Mouse (Mus musculus): ENCODE measurements around the gene Cpox. TPM values are rescaled to one million over a fixed set of nuclear protein-coding genes. Genes with fewer than 3 reads are reported as not detected.

Cpox gene
- polyA plus RNA-seq, 1 experiment from 2014 or later: 42.3 TPM

GRCm38 (mm10) chr16:58712221-58712620, 42.1 kb downstream of the Cpox start:
- no peaks in the 10 kb centered on the region for H3K36me3 ChIP-seq (ENCODE audit: control insufficient read depth, insufficient read depth, low read length)
- TF ChIP-seq EP300 (optimal IDR thresholded peaks at IDR 0.05) (no peak), CTCF (IDR thresholded peaks at IDR 0.05; ENCODE audit: low read depth) (no peak)
- DNase-seq (ENCODE audit: low spot score) (no peak), ATAC-seq (ENCODE audit: low FRiP score, low TSS enrichment) (no peak)
- H3K4me3 ChIP-seq (ENCODE audit: low read depth, low read length): no peak overlapping the region
- no peak overlapping the region for H3K9ac ChIP-seq (ENCODE audit: low read length)
- H3K9me3 ChIP-seq (ENCODE audit: control insufficient read depth, low read length): no peaks in the 10 kb centered on the region
- no peaks in the 10 kb centered on the region for H3K4me1 ChIP-seq (replicated peaks; ENCODE audit: control insufficient read depth, insufficient read depth)
- H3K4me2 ChIP-seq (replicated peaks; ENCODE audit: low read depth): 0 out of 2 replicates have a peak overlapping the region, but pooled peaks have one; percentile 11
- WGBS: 63% methylated on average over 8 of the region's 8 CpGs
- H3K27ac ChIP-seq (replicated peaks): no peak overlapping the region
- no peaks in the 10 kb centered on the region for H3K27me3 ChIP-seq (ENCODE audit: control insufficient read depth, insufficient read depth, low read length)

- no peaks in the 10 kb centered on the region for H3K9me3 ChIP-seq (ENCODE audit: control insufficient read depth, low read length)
- 90% methylated on average over 1 of the region's 1 CpGs for WGBS
- no peak overlapping the region for H3K4me2 ChIP-seq (replicated peaks; ENCODE audit: low read depth)
- no peak overlapping the region for H3K27ac ChIP-seq (replicated peaks)
- ATAC-seq (ENCODE audit: low FRiP score, low TSS enrichment) (no peak), DNase-seq (ENCODE audit: low spot score) (no peak)
- H3K4me3 ChIP-seq (ENCODE audit: low read depth, low read length): no peak overlapping the region
- H3K4me1 ChIP-seq (replicated peaks; ENCODE audit: control insufficient read depth, insufficient read depth): no peaks in the 10 kb centered on the region
- H3K36me3 ChIP-seq (ENCODE audit: control insufficient read depth, insufficient read depth, low read length): no peaks in the 10 kb centered on the region
- no peaks in the 10 kb centered on the region for H3K27me3 ChIP-seq (ENCODE audit: control insufficient read depth, insufficient read depth, low read length)
- H3K9ac ChIP-seq (ENCODE audit: low read length): no peak overlapping the region
- TF ChIP-seq EP300 (optimal IDR thresholded peaks at IDR 0.05) (no peak), CTCF (IDR thresholded peaks at IDR 0.05; ENCODE audit: low read depth) (no peak)
These were observed 43.0 kb downstream of the Cpox start for GRCm38 (mm10) chr16:58713128-58713527.

- no peaks in the 10 kb centered on the region for H3K36me3 ChIP-seq (ENCODE audit: control insufficient read depth, insufficient read depth, low read length)
These were observed 44.9 kb downstream of the Cpox start for GRCm38 (mm10) chr16:58715018-58715417.

GRCm38 (mm10) chr16:58718666-58719120, 48.6 kb downstream of the Cpox start, which contains the start of gene Gpr15:
Gpr15 (minus strand) TSS chr16:58719070.
- DNase-seq (ENCODE audit: low spot score) (no peak), ATAC-seq (ENCODE audit: low FRiP score, low TSS enrichment) (no peak)
- Histone ChIP-seq H3K36me3 (ENCODE audit: control insufficient read depth, insufficient read depth, low read length) (no peaks in the 10 kb centered on the region), H3K9me3 (ENCODE audit: control insufficient read depth, low read length) (no peaks in the 10 kb centered on the region), H3K4me2 (replicated peaks; ENCODE audit: low read depth) (no peak within 1 kb of the TSS), H3K9ac (ENCODE audit: low read length) (no peak within 1 kb of the TSS), H3K4me1 (replicated peaks; ENCODE audit: control insufficient read depth, insufficient read depth) (no peaks in the 10 kb centered on the region), H3K4me3 (ENCODE audit: low read depth, low read length) (no peak within 1 kb of the TSS), H3K27me3 (ENCODE audit: control insufficient read depth, insufficient read depth, low read length) (no peaks in the 10 kb centered on the region), H3K27ac (replicated peaks) (no peak within 1 kb of the TSS)
- no peak for TF ChIP-seq EP300 (optimal IDR thresholded peaks at IDR 0.05)
- no peak for TF ChIP-seq CTCF (IDR thresholded peaks at IDR 0.05; ENCODE audit: low read depth)
- 90% methylated on average over 7 of the region's 7 CpGs for WGBS

More at GRCm38 (mm10) chr16:58715018-58715417, 44.9 kb downstream of the Cpox start:
- no peaks in the 10 kb centered on the region for H3K4me1 ChIP-seq (replicated peaks; ENCODE audit: control insufficient read depth, insufficient read depth)
- no peak for TF ChIP-seq EP300 (optimal IDR thresholded peaks at IDR 0.05)
- no peak for TF ChIP-seq CTCF (IDR thresholded peaks at IDR 0.05; ENCODE audit: low read depth)
- H3K4me2 ChIP-seq (replicated peaks; ENCODE audit: low read depth): no peak overlapping the region
- H3K4me3 ChIP-seq (ENCODE audit: low read depth, low read length): no peak overlapping the region
- ATAC-seq (ENCODE audit: low FRiP score, low TSS enrichment) (no peak), DNase-seq (ENCODE audit: low spot score) (no peak)
- 56% methylated on average over 4 of the region's 4 CpGs for WGBS
- H3K9me3 ChIP-seq (ENCODE audit: control insufficient read depth, low read length): no peaks in the 10 kb centered on the region
- H3K27me3 ChIP-seq (ENCODE audit: control insufficient read depth, insufficient read depth, low read length): no peaks in the 10 kb centered on the region
- no peak overlapping the region for H3K27ac ChIP-seq (replicated peaks)
- no peak overlapping the region for H3K9ac ChIP-seq (ENCODE audit: low read length)

DNA sequence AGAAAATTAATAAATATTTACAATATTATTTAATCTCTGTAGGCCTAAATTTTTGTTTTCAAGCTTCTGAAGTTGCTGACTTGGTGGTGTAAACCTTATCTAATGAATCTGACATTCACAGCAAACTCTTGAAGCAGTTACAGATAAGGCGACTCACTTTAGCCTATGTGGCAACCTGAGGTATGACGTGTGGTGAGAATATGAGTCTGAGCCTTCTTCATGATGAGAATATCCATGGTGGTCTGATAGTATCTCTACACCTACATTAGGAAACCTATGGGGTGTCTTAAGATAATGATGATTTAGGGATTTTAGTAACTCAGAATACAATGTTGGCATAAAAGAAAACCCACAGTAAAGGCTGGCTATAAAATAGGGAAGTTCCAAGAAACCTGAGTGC, 52.2 kb downstream of the Cpox start:
- no peaks in the 10 kb centered on the region for H3K9me3 ChIP-seq (ENCODE audit: control insufficient read depth, low read length)
- H3K9ac ChIP-seq (ENCODE audit: low read length): no peak overlapping the region
- TF ChIP-seq EP300 (optimal IDR thresholded peaks at IDR 0.05) (no peak), CTCF (IDR thresholded peaks at IDR 0.05; ENCODE audit: low read depth) (no peak)
- H3K4me1 ChIP-seq (replicated peaks; ENCODE audit: control insufficient read depth, insufficient read depth): no peaks in the 10 kb centered on the region
- H3K36me3 ChIP-seq (ENCODE audit: control insufficient read depth, insufficient read depth, low read length): no peaks in the 10 kb centered on the region
- ATAC-seq (ENCODE audit: low FRiP score, low TSS enrichment) (no peak), DNase-seq (ENCODE audit: low spot score) (no peak)
- H3K4me2 ChIP-seq (replicated peaks; ENCODE audit: low read depth): no peak overlapping the region
- no peak overlapping the region for H3K4me3 ChIP-seq (ENCODE audit: low read depth, low read length)
- no peak overlapping the region for H3K27ac ChIP-seq (replicated peaks)
- WGBS: 83% methylated on average over 2 of the region's 2 CpGs
- no peaks in the 10 kb centered on the region for H3K27me3 ChIP-seq (ENCODE audit: control insufficient read depth, insufficient read depth, low read length)

GRCm38 (mm10) chr16:58726680-58727476, 56.8 kb downstream of the Cpox start:
- TF ChIP-seq EP300 (optimal IDR thresholded peaks at IDR 0.05): no peak
- no peak for TF ChIP-seq CTCF (IDR thresholded peaks at IDR 0.05; ENCODE audit: low read depth)
- Histone ChIP-seq H3K9me3 (ENCODE audit: control insufficient read depth, low read length) (no peaks in the 10 kb centered on the region), H3K4me1 (replicated peaks; ENCODE audit: control insufficient read depth, insufficient read depth) (no peaks in the 10 kb centered on the region), H3K9ac (ENCODE audit: low read length) (no peak overlapping the region), H3K27ac (replicated peaks) (no peak overlapping the region), H3K4me3 (ENCODE audit: low read depth, low read length) (peak overlapping the region; percentile 84), H3K27me3 (ENCODE audit: control insufficient read depth, insufficient read depth, low read length) (no peaks in the 10 kb centered on the region), H3K4me2 (replicated peaks; ENCODE audit: low read depth) (peak overlapping the region; percentile 53), H3K36me3 (ENCODE audit: control insufficient read depth, insufficient read depth, low read length) (peaks cover 6% of the 10 kb centered on the region)
- ATAC-seq (ENCODE audit: low FRiP score, low TSS enrichment) (no peak), DNase-seq (ENCODE audit: low spot score) (no peak)
- 75% methylated on average over 11 of the region's 11 CpGs for WGBS

Measured in stomach, postnatal 0 days (tissue).